14 mouse cellular contexts compared by ENCODE assay signal in the genomic region with DNA sequence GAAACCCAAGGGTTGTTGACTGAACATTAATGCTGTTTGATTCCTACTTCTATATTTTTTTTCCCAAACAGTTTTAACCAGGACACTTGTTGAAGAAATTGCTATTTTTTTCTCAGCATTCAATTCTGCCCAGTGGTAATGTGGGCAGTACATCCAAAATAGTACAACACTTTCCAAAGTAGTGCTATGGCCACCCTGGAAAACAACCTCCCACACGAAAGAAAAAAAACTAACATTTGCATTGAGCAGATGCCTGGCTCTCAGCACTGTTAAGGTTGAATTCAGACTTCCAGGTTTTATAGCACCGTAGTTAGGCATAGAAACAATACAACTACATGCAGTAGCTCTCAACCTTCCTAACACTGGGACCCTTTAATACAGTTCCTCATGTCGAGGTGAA.
DNase-seq lines count a peak whose midpoint lies in the region.
"Had no signal": no experiment of that assay in that cellular context is flagged by ENCODE, and none has a peak within 500 bp of the region (broad histone marks: within the 10 kb centered on the region; RNA-seq: fewer than 3 reads in every experiment).

No protein-coding gene starts in this region.

- intact Hi-C loops in left cerebral cortex, postnatal 4 days (cut with DNase I) = no loop called here

- peak; percentile 16 for DNase-seq in left cerebral cortex, adult 11 months (ENCODE audit: low spot score)
- no peak for DNase-seq in left cerebral cortex, postnatal 4 days
- peak; percentile 68 for DNase-seq in brain, adult 2 months (ENCODE audit: low read depth, low spot score)
- peak; percentile 18 to 49 for DNase-seq in left cerebral cortex, adult 9 months (ENCODE audit: low spot score in 2 of 2)
- peak; percentile 34 to 56 for DNase-seq in right cerebral cortex, postnatal 10 days (ENCODE audit: low spot score in 2 of 2)
- no peak for DNase-seq in lung, postnatal 25 days (ENCODE audit: low spot score)
- DNase-seq in MN1 (ENCODE audit: low spot score) = no peak
- DNase-seq: adrenal gland, adult 8-10 months; cerebellum, adult 18-20 months; cerebellum, adult 9-11 months; cerebellum, postnatal 36 days; gastrocnemius, postnatal 10 days; heart, adult 18-20 months; heart, postnatal 14 days had no signal

Comparison
In these comparisons a context has a peak if more than half of its experiments do, and no peak if none do; other contexts are left out.
1. DNase-seq: peak in left cerebral cortex, adult 11 months (single experiment), brain, adult 2 months (single experiment), left cerebral cortex, adult 9 months (2 of 2) and right cerebral cortex, postnatal 10 days (2 of 2); none in left cerebral cortex, postnatal 4 days (single experiment), lung, postnatal 25 days (single experiment) and MN1 (single experiment).